Mouse (Mus musculus): ENCODE results near the gene Zbp1. TPM values are rescaled to one million over a fixed set of nuclear protein-coding genes. Genes with fewer than 3 reads are reported as not detected.

Gene Zbp1
- polyA plus RNA-seq (2012; fragmentation: generic; extraction: Trizol), result 1 to 10 TPM in 1 of 2 experiments, under 1 TPM in 1; 0.04 to 1.3 TPM

DNA sequence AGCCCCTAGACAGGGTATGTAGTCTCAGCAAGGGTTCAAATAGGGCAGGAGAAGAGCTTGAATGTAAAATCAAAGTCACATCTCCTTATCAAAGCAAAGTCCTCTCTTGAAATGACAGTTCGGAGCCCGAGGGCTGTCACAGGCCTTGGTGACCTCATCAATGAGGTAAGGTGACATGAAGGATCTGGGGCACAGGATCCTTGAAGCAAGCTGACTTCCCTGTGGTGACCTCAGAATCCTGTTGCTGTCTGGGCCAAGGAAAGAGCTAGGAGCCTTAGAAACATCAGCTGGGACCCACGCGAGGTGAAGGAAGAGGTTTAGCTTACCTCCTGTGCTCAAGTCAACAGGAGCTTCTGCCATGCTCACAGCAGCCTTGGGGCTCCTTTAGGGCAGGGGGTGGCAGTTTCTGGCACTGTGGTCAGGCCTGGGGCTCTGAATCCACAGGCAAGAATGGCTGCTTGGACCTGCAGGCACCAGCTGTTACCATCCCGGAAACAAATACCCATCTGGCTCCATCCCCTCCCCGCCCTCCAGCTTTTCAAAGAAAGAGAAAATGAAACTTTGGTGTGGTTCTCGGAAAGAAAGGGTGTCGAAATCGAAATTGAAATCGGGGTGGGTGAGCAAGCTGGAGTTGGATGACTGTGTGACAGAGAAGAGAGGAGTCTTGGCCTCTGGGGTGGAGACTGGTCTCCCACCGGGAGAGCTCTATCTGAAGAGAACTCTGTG lies at the start of gene Zbp1:
Gene Zbp1 (minus strand): TSS at position 508 of the 726 bp plus-strand sequence.

Other genes with a start within 250 kb of the Zbp1 start
- gene Spo11, start 241.2 kb downstream of the Zbp1 start, polyA plus RNA-seq (2012; fragmentation: generic; extraction: Trizol), result not detected
- gene Rae1, start 218.8 kb downstream of the Zbp1 start, polyA plus RNA-seq (2012; fragmentation: generic; extraction: Trizol), result 10 to 100 TPM; 22.7 to 53.4 TPM
- gene Rbm38, start 198.4 kb downstream of the Zbp1 start, polyA plus RNA-seq (2012; fragmentation: generic; extraction: Trizol), result 10 to 100 TPM in 1 of 2 experiments, 1 to 10 TPM in 1; 3.9 to 11.9 TPM
- not detected for gene Ctcfl, start 99.4 kb downstream of the Zbp1 start, polyA plus RNA-seq (2012; fragmentation: generic; extraction: Trizol)
- not detected for gene Pck1, start 65.9 kb downstream of the Zbp1 start, polyA plus RNA-seq (2012; fragmentation: generic; extraction: Trizol)
- gene Pmepa1, start 57.6 kb upstream of the Zbp1 start, polyA plus RNA-seq (2012; fragmentation: generic; extraction: Trizol), result 10 to 100 TPM; 29.1 to 38.0 TPM